Mouse (Mus musculus) thymus, postnatal 0 days (tissue): Measurements from ENCODE around the gene Mrps7. TPM values are rescaled to one million over a fixed set of nuclear protein-coding genes. Genes with fewer than 3 reads are reported as not detected.

Source experiments
- DNase-seq: peaks from one replicate; pipeline ENCODE4 v3.0.0-alpha.2; 2015; ENCODE audit warnings: low spot score
- polyA plus RNA-seq: library from polyadenylated mRNA; unstranded; fragments of >200 nt; fragmentation: Nextera tagmentation; extraction: Ambion mirVana; gene quantifications from 2 replicates; pipeline ENCODE4 v1.2.1, GENCODE M21; 2015

Gene Mrps7
- polyA plus RNA-seq, 1 experiment from 2014 or later = 85.3 TPM

DNA sequence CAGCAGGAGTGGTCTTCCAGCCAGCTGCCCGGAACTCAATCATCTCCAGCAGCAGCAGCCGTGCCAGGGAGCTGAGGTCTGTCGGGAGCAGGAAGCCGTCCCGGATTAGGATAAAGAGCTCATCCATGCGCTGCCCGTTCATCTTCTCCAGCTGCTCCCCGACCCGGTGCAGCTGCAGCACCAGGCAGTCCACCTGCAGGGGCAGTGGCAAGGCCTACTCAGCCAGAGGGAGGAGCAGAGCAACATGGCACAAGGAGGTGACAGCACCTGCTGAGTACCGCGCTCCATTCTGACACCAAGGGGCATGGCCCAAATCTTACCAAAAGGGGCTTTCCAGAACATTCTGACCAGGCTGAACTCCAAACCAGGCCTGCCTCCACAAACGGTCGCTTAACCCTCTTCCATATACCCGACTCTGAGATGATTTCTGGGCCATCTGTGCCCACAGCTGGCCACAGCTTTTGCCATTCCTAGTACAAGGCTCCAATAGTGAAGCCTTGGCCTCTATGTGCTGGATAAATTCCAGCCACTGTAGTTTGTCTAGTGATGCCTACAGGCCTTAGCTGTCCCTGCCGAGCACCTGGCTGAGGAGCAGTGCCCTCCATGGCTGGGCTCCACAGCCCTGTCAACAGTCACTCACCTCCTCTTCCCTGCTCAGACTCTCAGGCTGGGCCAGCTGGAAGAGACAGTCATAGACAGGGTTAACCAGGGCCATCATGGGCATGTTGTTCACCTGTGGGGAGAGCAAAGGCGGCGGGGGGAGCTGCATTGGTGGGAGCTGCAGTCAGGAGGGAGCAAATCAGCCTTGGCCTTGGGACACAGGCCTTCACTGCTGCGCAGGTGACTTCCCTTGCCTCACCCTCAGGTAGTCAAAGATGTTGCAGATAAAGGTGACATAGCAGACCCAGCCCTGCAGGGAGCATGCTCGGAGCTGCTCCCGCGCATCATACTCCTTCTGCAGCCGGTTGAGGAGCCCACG lies 5.0 kb downstream of the Mrps7 start:
- no peak for DNase-seq

DNA sequence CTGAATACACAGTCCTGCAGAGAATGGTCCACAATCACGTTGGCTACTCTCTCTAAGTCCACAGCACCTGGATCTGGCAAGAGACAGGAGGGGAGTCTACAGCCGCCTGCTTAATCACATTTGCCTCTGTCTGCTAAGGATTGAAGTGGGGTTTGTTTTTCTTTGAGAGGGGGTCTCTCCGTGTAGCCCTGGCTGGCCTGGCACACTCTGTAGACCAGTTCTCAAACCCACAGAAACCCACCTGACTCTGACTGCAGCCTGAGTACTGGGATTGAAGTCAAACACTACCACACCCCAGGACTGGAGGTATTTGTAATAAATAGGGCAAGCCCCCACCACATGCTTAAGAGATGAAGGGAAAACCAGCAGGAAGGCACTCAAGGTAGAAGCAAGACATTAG lies 5.9 kb downstream of the Mrps7 start:
- DNase-seq = no peak

DNA sequence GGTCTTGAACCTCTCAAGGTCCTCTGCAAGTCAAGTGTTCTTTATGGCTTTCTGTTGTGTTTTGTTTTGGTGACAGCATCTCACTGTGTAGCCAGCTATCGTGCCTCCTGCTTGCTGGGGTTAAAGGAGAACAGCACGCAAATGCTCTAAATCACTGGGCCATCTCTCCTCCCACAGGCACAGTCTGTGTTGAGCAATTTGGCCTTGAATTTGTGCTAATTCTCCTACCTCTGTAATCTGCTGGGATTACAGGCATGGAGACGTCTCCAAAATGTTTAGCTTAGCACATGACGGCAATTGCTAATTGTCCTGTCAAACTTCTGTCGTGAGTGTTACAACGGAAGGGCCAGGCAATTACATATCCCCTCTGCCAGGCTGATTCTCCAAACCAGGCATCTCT lies 7.4 kb downstream of the Mrps7 start:
- no peak for DNase-seq

DNA sequence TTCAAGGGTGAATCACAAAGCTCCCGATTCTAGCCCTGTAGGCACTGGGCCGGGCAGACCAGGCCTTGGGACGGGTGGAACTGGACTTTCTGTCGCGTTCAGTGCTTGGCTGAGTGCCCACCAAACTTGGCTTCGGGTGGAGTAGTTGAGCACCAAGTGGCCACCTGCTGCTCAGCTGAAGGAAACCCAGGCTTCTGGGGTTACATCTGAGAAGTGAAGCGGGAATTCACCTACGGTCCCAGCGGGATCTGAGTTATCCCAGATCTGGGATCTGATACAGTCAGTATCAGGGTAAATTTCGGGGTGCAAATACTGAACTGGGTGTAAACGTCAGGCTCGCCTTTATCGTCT lies 8.3 kb downstream of the Mrps7 start:
- DNase-seq = no peak

DNA sequence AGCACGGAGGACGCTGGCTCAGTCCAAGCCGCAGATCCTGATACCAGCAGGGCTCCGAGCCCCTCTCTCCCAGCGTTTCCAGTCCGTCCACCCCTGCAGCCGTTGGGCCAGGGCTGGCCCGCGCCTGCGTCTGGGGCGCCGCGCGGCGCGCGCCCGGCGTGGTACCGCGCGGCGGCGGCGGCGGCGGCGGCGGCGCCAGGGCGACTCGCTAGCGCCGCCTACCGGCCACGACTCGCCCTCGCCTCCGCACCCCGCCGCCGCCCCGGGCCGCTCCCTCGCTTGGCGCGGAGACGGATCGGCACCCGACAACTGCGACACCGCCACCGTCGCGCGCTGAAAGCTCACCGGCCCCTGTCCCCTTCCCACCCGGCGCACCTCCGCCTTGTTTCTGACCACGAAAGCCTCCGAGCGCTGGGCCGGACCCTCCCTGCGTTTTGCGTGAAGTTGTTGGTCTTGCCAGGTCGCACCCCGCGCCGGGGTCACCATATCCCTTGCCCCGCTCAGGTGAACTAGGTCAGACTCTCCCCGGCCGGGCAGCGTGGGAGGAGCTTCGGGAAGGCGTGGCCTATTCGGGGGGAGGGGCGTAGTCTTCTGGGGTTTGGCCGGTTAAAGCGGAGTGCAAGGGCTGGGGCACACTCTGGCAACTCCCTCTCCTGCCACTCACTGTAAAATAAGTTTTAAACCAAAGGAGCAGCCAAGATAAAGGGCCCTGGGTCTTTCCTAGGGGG lies 8.8 kb downstream of the Mrps7 start, which contains the start of gene Mif4gd:
TSS of gene Mif4gd (minus strand) at position 560 of the 728 bp plus-strand sequence.
- DNase-seq = peak; percentile 92

DNA sequence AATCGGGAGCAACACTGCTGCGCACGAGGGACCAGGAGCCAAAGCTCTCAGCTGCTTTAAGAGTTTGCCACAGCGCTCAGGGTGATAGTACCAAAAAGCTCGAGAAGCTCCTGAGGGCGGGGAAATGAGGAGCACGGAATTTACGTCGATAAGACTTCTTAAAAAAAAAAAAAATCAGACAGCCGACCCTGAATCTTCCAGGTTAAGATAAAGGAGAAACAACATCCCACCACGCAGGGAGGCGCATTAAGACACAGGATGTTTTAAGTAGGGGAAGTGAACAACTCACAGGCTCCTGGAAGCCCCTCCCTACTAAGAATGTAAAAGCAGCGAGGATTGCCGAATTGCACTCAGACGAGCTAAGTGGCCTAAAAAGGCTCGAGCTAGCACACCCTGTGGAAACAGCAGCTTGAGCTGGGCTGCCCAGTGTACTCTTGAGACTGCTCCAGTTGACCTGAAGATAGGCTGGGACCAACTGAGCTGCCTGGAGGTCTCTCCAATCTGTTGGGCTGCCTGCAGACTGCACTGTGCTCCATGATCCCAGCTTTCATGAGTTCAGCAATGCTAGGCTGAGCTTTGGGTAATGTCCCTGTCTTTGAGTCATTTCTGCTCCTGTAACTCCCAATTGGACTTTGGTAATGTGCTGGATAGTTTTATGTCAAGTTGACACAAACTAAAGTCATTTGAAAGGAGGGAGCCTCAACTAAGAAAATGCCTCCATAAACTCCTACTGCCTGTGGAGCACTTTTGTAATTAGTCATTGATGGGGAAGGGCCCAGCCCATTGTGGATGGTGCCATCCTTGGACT lies 9.6 kb downstream of the Mrps7 start:
- DNase-seq = peak; percentile 67

DNA sequence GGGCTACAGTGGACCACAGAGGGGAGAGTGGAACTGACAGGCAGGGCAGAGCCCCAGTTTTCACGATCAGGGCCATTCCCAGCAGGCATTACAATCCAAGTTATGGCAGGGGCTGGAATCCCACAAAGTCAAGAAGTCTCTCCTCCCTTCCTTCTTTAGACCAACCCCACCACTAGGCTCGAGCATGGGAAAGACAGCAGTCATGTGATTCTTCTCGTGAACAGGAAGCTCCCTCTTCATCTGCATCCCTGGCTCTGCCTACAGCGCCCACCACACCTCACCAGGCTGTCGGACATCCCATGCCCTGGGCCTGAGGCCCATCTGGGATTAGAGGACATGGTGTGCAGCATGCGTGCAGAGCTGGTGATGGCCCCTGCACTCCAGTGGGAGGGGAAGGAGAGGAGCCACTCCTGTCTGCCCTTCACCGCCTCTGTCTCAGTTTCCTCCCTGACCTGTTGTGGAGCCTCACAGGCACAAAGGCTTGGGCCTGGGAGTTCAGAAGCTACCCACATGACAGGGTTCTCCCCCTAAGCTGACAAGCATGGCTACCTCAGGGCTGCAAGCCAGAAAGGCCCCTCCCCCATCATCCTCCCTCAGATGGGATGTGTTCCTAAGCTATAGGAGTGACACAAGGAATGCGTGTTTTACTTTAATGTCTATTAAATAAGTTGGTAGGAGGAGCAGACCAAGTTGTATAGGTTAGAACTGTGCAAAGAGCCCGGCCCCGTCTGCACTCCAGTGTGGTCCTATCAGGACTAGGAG lies 10.8 kb downstream of the Mrps7 start:
- no peak for DNase-seq

DNA sequence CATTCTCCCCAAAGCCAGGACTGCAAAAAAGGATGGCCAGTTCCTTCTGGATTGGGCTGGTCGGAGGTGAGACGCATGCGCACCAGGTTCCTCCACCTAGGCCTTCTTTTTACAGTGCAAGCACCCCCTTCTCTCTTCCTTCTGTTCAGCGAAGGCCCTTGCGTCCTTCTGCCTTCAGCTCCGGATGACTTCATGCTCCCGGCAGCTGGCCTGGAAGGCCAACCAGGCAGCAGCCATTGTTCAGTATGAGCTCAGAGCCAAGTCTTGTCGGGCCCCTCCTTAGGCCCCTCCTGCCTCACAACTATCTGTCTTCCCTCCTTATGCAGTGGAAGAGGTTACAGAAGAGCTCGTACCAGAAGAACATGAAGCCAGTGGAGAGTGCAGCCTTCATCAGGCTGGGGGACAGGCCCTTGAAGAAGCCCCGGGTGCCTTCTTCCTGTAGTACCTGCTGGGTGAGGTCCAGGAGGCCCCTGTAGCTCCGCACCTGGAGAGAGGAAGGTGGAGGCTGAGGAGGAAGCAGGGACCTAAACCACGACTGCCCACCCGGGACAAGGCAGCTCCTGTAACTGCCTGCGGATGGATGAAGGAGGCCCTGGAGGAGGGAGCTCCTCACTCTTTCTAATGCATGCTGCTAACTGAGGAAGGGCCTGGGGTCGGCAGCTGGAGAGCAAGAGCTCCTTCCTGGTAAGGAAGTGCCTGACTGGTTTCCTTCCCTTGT lies 11.5 kb downstream of the Mrps7 start:
- no peak for DNase-seq

DNA sequence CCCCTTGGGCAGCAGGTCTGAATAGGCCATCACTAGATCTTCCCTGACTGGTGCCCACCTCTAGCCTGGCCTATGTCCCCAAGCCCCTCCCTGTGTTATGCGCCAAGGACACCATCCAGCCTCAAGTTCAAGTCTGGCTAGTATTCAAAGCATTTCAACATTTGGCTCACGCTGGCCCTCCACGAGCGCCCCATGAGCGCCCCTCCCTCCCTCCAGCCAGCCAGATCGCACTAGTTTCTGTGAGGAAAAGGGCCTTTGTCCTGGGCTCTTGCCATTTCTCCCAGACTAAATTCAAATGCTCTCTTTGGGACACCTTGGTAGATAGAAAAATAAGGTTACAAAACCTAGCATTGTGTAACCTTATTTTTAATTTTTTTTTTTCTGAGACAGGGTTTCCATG lies 12.2 kb downstream of the Mrps7 start:
- no peak for DNase-seq

DNA sequence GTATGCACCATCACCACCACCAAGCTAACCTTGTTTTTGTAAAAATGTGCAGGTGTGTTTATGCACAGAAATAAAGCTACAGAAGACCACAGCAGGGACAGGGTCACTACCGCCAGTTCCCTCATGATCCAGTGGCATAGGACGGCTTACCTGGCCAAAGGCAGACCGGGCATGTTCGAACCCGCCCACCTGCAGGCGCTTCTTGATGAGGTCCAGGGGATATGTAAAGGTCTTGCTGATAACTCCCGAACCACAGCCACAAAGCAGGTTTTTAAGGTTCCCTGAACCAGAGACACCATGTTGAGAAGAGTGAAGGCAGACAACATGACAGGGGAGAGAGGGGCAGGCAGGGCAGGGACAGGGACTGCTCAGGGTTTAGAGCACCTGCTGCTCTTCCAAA lies 12.6 kb downstream of the Mrps7 start:
- DNase-seq = no peak

DNA sequence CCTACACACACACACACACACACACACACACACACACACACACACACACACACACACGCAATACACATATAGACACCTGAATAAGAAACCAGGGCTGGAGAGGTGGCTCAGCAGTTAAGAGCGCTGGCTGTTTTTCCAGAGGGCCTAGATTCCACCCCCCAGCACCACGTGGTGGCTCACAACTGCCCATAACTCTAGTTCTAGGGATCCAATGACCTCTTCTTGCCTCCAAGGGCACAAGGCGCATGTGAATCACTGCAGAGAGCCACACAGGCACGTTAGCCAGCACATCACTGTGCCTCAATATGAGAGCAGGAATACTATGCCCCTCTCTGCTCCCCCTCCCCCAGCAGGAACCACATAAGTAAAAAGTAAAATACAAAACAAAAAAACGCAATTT lies 13.2 kb downstream of the Mrps7 start:
- DNase-seq = no peak

DNA sequence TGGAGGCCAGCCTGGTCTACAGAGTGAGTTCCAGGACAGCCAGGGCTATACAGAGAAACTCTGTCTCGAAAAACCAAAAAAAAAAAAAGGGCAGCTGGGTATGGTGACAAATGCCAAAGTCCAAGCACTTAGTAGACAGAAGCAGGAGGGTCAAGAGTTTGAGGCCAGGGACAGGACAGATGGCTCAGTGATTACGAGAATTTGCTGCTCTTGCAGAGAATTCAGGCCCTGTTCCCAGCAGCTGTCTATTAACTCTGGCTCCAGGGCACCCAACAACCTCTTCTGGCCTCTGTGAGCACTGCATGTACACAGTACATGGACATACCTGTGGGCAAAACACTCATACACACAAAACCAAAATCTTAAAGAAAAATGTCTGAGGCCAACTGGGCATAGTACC lies 14.3 kb downstream of the Mrps7 start:
- DNase-seq = no peak

DNA sequence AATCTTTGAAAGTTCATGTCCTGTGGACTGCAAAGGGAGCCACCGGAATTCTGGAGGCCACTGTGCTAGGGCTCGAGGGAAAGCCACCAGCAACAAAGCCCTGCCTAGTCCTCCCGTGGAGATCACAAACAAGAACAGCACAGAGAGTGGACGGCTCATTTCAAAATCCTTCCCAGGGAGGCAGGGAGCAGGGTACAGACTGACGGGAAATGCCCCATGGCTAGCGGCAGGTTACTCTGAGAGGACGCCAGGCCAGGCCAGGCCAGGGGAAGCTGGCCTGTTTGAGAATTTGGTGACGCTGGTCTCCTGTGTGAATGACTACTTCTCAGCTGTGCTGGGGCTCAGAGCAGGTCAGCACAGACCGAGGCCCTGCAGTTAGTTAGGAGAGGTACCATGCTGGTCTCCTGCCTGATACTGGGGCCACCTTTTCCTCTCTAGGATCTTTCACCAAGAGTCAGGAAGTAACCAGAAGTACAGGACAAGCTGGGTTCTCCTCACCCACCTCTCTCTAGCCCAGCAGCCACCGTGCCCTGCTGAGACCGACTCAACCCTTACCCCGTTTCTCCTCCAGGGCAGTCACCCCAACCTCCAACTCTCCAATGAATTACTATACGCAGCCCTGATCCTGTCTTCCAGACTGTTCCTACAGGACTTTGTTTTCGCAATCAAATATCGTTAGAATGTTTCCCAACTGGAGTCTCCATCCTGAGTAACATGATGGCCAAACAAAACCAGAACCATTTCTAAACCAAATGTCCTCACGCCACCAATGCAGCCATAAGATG lies 15.2 kb downstream of the Mrps7 start:
- DNase-seq = no peak

DNA sequence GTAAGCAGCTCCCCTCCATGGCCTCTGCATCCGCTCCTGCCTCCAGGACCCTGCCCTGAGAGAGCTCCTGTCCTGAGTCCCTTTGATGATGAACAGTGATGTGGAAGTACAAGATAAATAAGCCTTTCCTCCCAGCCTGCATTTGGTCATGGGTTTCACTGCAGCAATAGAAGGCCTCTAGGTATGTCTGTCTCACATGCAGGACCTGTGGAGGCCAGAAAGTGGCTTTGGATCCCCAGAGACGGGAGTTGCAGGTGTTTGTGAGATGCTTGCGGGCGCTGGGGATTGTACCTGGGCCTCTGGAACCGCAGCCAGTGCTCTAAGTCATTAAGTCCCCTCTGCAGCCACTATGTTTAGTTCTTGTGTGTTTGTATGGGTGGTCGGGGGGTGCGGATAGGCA lies 16.2 kb downstream of the Mrps7 start:
- DNase-seq = no peak

DNA sequence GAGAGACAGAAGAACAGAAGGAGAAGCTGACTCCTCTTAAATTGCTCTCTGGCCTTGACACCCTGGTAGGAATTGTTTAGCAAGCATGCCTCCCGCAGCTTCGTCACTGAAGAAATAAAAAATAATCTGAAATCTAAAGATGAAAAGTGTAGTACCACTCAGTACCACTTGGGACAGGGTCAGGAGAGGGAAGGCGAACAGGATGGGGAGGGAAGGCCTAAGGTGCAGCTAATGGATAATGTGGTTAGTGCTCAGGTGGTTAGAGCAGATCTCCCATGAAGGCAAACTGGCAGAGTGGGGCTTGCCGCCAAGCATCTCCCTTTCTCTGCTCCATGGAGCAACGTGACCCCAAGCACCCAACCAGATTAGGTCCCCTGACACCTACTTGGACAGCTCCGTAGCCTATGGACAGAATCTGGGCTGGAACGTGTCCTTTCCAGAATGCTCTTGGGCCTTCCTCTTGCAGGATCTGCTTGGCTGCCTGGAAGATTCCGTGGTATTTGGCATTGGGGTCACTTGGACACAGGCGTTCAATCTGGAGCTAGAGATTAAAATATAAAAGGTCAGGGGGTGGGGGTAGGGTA lies 19.9 kb downstream of the Mrps7 start:
- DNase-seq = no peak

DNA sequence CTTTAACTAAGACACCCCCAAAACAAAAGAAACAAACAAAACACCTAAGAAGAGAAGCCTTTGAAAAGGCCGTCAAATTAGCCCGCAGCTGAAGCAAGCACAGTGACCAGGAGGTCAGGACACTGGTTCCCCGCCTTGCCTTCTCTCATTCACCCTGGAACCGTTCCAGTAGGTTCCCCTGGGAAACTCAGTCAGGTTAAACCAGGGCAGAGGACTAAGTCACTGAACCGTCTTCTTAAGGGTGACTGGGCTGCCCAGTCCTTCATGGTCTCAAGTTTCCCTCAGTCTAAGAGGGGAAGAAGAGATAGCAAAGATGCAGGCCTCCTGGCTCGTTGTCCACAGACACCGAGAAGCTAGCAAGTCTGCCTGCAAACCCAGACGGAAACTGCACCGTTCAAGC lies 22.2 kb downstream of the Mrps7 start:
- no peak for DNase-seq

DNA sequence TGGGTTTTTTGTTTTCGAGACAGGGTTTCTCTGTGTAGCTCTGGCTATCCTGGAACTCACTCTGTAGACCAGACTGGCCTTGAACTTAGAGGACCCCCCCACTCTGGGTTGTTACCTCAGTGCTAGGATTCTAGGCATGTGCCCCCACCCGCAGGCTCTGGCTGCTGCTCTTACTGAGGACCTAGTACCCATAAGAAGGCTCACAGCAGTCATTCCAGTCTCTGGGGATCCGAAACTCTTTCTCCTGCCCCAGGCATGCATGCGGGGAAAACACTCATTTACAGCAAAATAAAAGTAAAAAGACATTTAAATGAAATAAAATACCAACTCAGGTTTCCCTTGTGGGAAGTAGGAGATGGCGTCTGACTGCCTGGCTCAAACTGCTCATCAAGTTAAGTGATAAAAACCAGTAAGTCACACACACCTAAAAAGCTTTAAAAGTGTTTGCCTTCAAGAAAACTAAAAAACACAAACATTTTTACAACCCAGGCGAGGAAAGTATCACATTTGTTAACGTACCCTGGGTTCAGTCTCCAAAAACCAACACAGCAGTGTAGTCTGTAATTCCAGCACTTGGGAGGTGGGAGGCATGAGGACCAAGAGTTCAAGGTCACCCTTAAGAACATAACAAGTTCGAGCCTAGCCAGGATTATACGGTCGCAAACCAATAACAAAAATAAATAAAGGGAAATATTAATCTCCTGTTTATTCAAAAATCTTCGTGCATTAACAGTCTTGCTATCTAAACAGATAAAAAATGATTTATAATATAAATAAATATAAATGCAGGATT lies 23.3 kb downstream of the Mrps7 start:
- DNase-seq = no peak
